Mouse (Mus musculus): ENCODE measurements around the gene Klhl21. TPM values are rescaled to one million over a fixed set of nuclear protein-coding genes. Genes with fewer than 3 reads are reported as not detected.

Klhl21 gene
- polyA plus RNA-seq, 1 experiment, result 20.1 TPM

DNA sequence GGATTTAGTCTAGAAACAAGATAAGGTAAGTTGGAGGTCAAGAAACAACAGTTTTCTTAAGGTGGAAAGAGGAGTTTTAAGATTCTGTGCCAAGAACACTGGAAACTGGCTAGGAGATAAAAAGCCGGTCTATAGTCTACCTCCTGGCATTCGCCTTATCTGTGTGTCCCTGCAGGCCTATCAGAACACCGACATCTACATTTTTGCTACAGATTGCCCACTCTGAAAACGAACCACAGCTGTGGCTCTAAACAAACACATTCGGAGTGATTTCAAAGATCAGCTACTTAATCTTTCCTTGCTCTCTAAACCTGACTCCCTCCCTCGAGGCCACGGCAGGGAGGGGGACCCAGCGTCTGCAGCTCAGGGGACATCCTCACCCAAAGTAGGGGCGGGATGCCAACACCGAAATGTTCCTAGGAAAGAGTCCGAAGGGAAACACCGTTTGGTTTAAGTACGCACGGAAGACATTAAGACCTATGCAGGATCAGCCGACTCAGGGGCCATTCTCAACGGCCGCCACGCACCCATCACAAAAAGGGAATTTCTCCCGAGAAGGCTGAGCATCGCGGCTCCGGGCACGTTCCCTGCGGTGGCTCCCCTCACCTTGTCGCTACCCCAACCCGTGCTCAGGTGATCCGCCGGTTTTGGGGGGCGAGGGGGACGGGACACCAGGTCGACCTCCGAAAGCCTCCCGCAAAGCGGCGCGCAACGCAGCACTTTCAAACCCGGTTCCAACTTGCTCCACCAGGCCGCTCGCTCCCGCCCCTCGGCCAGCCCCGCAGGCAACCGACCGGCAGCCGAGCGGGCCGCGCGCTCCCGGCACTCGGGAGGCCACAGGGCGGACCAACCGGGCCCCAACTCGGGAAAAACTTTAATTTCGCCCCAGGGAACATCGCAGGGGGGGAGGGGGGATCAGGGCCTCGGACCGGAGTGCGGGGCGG lies 14.1 kb upstream of the Klhl21 start:
- TF ChIP-seq POLR2A (IDR thresholded peaks at IDR 0.05; ENCODE audit: low read depth, low read length) (no peak), CTCF (IDR thresholded peaks at IDR 0.05; ENCODE audit: extremely low read depth, insufficient read depth, insufficient read length, insufficient replicate concordance) (no peak)
- peaks cover 11% of the 10 kb centered on the region for H3K27me3 ChIP-seq (ENCODE audit: control insufficient read depth, insufficient read depth, low read length)
- H3K4me1 ChIP-seq (ENCODE audit: control insufficient read depth, insufficient read depth, insufficient read length), result no peaks in the 10 kb centered on the region; the same call in 1 of the 2 replicates
- WGBS, result 8% methylated on average over 61 of the region's 61 CpGs
- peak overlapping the region; percentile 88 for H3K4me3 ChIP-seq (ENCODE audit: extremely low read depth, insufficient read depth, insufficient read length)
- H3K36me3 ChIP-seq (ENCODE audit: control insufficient read depth, insufficient read depth, low read length), result 0 out of 2 replicates have a peak, but pooled peaks cover 6% of the 10 kb centered on the region
- H3K27ac ChIP-seq (ENCODE audit: insufficient read depth, low read length), result no peak overlapping the region
- no peak for DNase-seq (ENCODE audit: low read depth in 1 of 2, low spot score in 2 of 2)

DNA sequence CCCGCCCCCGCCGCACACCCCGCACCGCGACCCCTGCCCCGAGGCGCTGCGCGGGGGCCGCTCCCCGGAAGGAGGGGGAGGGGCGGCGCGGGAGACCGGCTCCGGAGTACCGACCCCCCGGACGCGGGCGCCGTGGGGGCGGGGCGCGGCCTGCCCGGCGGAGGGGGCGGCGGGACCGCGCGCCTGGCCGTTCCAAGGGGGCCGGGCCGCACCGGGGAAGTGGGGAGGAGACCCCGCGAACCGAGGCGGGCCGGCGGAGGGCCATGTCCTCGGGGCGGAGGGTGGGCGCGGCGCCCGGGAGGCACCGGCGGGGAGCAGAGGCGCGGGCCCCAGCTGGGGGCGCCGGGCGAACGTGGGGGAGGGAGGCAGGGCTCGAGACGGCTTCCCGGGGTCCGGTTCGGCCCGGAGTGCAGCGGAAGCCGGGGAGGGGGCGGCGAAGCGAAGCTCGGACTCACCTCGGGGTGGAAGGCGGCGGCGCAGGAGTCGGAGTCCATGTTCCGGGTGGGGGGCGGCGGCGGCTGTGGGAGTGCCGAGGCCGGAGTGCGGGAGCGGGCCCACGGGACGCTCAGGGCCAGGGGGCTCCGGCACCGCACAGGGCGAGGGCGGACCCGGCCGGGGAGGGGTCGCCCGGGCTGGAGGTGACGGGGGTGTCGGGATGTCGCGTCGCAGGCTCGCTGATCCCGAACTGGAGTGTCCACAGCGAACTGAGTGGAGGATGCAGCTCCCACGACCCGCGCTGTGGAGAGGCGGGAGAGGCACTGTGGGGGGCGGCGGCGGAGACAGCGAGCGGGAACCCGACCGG lies 13.0 kb upstream of the Klhl21 start:
- DNase-seq (ENCODE audit: low read depth in 1 of 2, low spot score in 2 of 2), result peak in 1 of 2 experiments; percentile 24
- Histone ChIP-seq H3K27ac (ENCODE audit: insufficient read depth, low read length) (peak overlapping the region; percentile 30), H3K4me1 (ENCODE audit: control insufficient read depth, insufficient read depth, insufficient read length) (no peaks in the 10 kb centered on the region; the same call in 1 of the 2 replicates), H3K4me3 (ENCODE audit: extremely low read depth, insufficient read depth, insufficient read length) (peak overlapping the region; percentile 88), H3K27me3 (ENCODE audit: control insufficient read depth, insufficient read depth, low read length) (peaks cover 11% of the 10 kb centered on the region), H3K36me3 (ENCODE audit: control insufficient read depth, insufficient read depth, low read length) (0 out of 2 replicates have a peak, but pooled peaks cover 6% of the 10 kb centered on the region)
- TF ChIP-seq POLR2A (IDR thresholded peaks at IDR 0.05; ENCODE audit: low read depth, low read length) (no peak), CTCF (IDR thresholded peaks at IDR 0.05; ENCODE audit: extremely low read depth, insufficient read depth, insufficient read length, insufficient replicate concordance) (no peak)
- 2% methylated on average over 61 of the region's 111 CpGs for WGBS

DNA sequence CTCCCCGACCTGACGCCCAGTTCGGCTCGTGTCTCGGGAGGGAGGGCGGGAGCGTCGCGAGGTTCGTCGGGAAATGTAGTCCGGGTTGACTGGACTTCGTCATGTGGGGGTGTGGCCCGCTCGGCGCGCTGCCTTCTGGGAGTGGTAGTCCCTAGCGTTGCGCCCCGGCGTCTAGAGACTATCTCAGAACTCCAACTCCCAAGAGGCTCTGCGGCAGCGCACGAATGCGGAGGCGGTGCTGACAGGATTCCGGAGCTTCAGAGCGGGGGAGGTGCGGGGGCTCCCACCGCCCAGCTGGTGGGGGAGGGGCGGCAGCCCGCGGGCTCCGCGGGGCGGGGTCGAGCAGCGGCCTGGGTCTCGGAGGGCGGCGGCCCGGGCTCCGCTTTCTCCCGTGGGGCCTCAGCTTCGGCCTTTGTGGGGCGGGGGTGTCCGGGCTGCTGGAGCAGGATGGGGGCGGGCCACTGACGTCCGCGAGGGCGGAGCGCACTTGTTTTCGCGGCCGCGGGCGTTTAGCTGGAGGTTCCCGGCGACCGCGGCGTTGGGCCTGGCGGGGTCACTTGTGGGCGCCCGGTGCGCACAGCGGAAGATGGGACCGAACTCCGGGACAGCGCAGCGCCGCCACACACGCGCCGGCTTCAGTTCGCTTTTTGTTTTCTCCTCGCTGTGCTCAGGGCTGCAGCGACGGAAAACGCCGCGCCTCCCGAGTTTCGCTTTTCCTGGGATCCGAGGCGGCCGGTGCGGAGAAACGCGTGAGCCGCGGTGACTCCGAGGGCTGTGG lies 12.2 kb upstream of the Klhl21 start, which contains the start of gene Phf13:
Gene Phf13 (minus strand): TSS at position 86 of the 778 bp plus-strand sequence.
- TF ChIP-seq POLR2A (IDR thresholded peaks at IDR 0.05; ENCODE audit: low read depth, low read length), result peak; percentile 50
- no peak for TF ChIP-seq CTCF (IDR thresholded peaks at IDR 0.05; ENCODE audit: extremely low read depth, insufficient read depth, insufficient read length, insufficient replicate concordance)
- Histone ChIP-seq H3K4me3 (ENCODE audit: extremely low read depth, insufficient read depth, insufficient read length) (peak within 1 kb of the TSS; percentile 88), H3K27ac (ENCODE audit: insufficient read depth, low read length) (peak within 1 kb of the TSS; percentile 88), H3K27me3 (ENCODE audit: control insufficient read depth, insufficient read depth, low read length) (peaks cover 11% of the 10 kb centered on the region), H3K36me3 (ENCODE audit: control insufficient read depth, insufficient read depth, low read length) (0 out of 2 replicates have a peak, but pooled peaks cover 3% of the 10 kb centered on the region), H3K4me1 (ENCODE audit: control insufficient read depth, insufficient read depth, insufficient read length) (no peaks in the 10 kb centered on the region; the same call in 1 of the 2 replicates)
- WGBS, result under 1% methylated on average over 77 of the region's 94 CpGs
- peak; percentile 97 to 99 for DNase-seq (ENCODE audit: low read depth in 1 of 2, low spot score in 2 of 2)

DNA sequence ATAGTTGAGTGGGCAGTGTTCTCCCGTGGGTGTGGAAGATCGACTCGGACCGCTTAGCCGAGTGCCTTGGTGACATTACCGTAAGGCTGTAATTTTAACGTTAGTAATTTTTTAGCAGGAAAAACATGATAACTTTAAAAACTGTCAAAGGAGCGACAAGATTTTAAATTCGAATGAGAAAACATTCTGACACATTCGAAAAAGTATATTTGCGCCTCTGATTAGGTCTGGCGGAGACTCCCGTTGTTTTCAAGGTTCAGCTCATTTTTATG lies 11.7 kb upstream of the Klhl21 start:
- no peak for DNase-seq (ENCODE audit: low read depth in 1 of 2, low spot score in 2 of 2)
- peaks cover 11% of the 10 kb centered on the region for H3K27me3 ChIP-seq (ENCODE audit: control insufficient read depth, insufficient read depth, low read length)
- TF ChIP-seq POLR2A (IDR thresholded peaks at IDR 0.05; ENCODE audit: low read depth, low read length), result no peak
- TF ChIP-seq CTCF (IDR thresholded peaks at IDR 0.05; ENCODE audit: extremely low read depth, insufficient read depth, insufficient read length, insufficient replicate concordance), result no peak
- WGBS, result 2% methylated on average over 13 of the region's 13 CpGs
- H3K27ac ChIP-seq (ENCODE audit: insufficient read depth, low read length), result peak overlapping the region; percentile 88
- H3K36me3 ChIP-seq (ENCODE audit: control insufficient read depth, insufficient read depth, low read length), result 0 out of 2 replicates have a peak, but pooled peaks cover 3% of the 10 kb centered on the region
- no peaks in the 10 kb centered on the region; the same call in 1 of the 2 replicates for H3K4me1 ChIP-seq (ENCODE audit: control insufficient read depth, insufficient read depth, insufficient read length)
- H3K4me3 ChIP-seq (ENCODE audit: extremely low read depth, insufficient read depth, insufficient read length), result peak overlapping the region; percentile 78

DNA sequence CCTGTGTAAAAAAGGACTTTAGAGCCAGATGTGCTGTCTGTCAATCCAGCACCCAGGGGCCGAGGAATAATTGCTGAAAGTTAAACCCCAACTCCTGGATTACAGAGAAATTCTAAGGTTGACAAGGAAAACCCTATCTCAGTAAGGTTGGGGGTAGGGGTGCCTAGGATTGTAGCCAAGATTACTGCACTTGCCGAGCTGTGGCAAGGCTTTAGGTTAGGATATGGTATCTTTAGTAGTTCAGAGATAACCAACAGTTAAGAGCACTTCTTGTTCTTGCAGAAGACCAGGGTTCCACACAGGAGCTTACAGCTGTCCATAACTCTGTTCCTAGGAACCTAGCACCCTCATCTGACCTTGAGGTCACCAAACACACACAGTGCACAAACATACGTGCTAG lies 10.9 kb upstream of the Klhl21 start:
- no peak overlapping the region for H3K4me3 ChIP-seq (ENCODE audit: extremely low read depth, insufficient read depth, insufficient read length)
- H3K36me3 ChIP-seq (ENCODE audit: control insufficient read depth, insufficient read depth, low read length), result no peaks in the 10 kb centered on the region
- H3K4me1 ChIP-seq (ENCODE audit: control insufficient read depth, insufficient read depth, insufficient read length), result no peaks in the 10 kb centered on the region; the same call in 1 of the 2 replicates
- TF ChIP-seq POLR2A (IDR thresholded peaks at IDR 0.05; ENCODE audit: low read depth, low read length), result no peak
- TF ChIP-seq CTCF (IDR thresholded peaks at IDR 0.05; ENCODE audit: extremely low read depth, insufficient read depth, insufficient read length, insufficient replicate concordance), result no peak
- DNase-seq (ENCODE audit: low read depth in 1 of 2, low spot score in 2 of 2), result no peak
- 81% methylated on average over 3 of the region's 3 CpGs for WGBS
- H3K27ac ChIP-seq (ENCODE audit: insufficient read depth, low read length), result no peak overlapping the region
- H3K27me3 ChIP-seq (ENCODE audit: control insufficient read depth, insufficient read depth, low read length), result peaks cover 11% of the 10 kb centered on the region

DNA sequence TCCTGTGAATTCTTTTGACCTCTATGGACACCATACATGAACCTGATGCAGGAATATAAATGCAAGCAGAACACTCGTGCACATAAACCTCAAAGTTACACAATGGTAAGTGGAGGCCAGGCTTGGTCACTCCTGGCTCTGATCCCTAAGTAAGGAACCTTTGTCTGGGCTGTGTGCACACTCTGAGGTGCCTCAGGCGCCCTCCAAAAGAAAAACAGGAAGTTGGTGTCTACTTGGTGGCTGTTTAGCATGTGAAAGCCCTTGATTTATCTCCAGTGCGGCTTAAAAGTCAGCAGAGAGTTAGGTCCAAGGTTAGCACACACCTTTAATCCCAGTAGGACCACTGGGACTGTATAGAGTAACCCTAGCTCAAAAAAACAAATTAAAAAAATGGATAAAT lies 9.1 kb upstream of the Klhl21 start:
- no peak for TF ChIP-seq CTCF (IDR thresholded peaks at IDR 0.05; ENCODE audit: extremely low read depth, insufficient read depth, insufficient read length, insufficient replicate concordance)
- TF ChIP-seq POLR2A (IDR thresholded peaks at IDR 0.05; ENCODE audit: low read depth, low read length), result no peak
- peaks cover 11% of the 10 kb centered on the region for H3K27me3 ChIP-seq (ENCODE audit: control insufficient read depth, insufficient read depth, low read length)
- H3K4me1 ChIP-seq (ENCODE audit: control insufficient read depth, insufficient read depth, insufficient read length), result no peaks in the 10 kb centered on the region; the same call in 1 of the 2 replicates
- 14% methylated on average over 3 of the region's 3 CpGs for WGBS
- no peak for DNase-seq (ENCODE audit: low read depth in 1 of 2, low spot score in 2 of 2)
- H3K27ac ChIP-seq (ENCODE audit: insufficient read depth, low read length), result no peak overlapping the region
- no peaks in the 10 kb centered on the region for H3K36me3 ChIP-seq (ENCODE audit: control insufficient read depth, insufficient read depth, low read length)
- no peak overlapping the region for H3K4me3 ChIP-seq (ENCODE audit: extremely low read depth, insufficient read depth, insufficient read length)
